Mouse (Mus musculus) CD4-positive, CD25-positive, alpha-beta regulatory T cell, adult 2 months (primary cell): ENCODE measurements at regions not wholly inside any gene's neighbourhood (a gene's known extent, or its start where the extent isn't known, plus 50 kb on each side); places are given as distances from the start of the nearest gene placed in this dataset.
A peak's percentile ranks its signal among the peaks of the same experiment; 100 is the strongest.

Source experiments
- DNase-seq: peaks from one replicate; pipeline ENCODE4 v3.0.0-alpha.2; 2012; ENCODE audit warnings: low read depth, low spot score

- DNase-seq, result no peak
These were observed 165.5 kb downstream of the Dsel start for GRCm38 (mm10) chr1:111699030-111699732.

DNA sequence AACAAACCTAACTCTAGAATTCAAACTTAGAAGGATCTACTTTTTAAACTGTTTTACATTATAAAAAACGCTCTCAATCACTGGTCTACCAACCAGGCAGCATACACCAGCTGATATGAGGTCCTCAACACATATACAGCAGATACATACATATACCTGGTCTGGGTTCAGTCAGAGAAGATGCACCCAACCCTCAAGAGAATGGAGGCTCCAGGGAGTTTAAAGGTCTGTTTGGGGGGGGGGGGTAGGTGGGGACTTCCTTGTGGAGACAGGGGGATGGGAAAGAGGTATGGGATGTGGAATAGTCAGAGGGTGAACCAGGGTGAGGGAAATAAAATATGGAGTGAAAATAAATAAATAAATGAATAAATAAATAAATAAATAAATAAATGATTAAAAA lies 203.8 kb downstream of the Dsel start:
- no peak for DNase-seq

DNA sequence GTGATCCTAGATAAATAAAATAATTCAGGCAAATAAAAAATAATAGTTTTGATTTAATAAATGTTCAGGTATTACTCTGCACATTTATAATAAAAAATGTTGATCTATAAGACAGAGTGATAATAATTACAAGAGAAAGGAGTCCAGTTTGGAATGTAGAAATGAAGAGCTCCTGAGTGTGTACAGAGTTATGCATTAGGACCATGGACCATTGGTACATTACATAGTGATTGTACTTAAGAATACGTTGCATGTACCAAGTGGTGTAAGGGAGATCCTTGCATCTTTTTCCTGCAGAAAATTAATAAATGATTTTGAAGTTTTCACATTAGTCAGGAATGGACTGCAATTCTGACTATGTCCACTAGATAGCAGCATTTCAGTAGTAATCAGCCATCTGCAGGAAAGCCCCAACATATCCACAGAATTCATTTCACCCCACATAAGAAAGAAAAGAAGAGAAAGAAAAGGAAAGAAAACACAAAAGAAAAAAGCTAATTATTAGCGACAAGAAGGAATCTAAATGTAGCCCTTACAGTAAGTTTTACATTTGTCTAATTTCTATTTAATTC lies 204.5 kb downstream of the Dsel start:
- peak; percentile 12 for DNase-seq

- no peak for DNase-seq
These were observed 230.8 kb downstream of the Dsel start for GRCm38 (mm10) chr1:111633860-111634460.
